Mouse (Mus musculus) spleen, embryonic (tissue): Measurements from ENCODE around the gene Kcnb1.

Experiments
- CTCF ChIA-PET: fragments of 350-600 bp; sonication (Branson Sonifier 250); formaldehyde crosslinking; loops from one replicate; lab custom pipeline; 2022; lab: Charles Lee

Kcnb1 gene

DNA sequence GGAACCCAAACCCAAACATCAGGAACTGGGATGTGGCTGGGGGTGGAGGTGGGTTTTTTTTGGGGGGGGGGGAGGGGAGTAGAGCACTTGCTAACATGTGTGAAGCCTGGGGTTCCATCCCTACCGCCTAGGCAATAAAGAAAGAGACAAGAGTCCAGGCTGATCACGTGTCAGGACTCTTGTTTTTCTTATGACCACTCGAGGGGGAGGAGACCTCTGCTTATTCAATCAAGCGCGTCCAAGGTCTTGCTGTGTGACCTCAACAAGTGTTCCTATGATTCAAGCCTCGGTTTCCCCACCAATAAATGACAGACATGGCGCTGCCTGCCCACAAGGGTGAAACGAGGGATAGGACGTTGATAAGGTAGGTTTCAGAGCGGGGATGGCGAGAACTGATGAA lies 103.9 kb downstream of the Kcnb1 start:
- CTCF ChIA-PET: no interaction called here

DNA sequence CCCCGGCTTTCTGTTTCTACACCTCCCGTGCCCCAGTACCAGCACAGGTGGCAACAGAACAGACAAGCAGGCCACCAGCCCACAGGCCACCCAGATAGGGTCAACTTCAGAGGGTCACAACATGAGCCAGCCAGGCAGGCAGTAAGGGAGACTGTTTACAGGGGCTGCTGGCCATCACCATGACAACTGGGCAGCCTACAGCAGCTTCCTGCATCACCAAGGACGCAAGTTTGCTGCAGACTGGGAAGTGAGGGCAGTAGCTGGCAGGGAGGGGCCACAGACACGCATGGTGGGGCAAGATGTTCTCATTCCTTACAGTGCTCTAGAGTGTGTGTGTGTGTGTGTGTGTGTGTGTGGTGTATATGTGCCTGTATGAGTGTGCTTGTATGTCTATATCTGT lies 108.3 kb downstream of the Kcnb1 start:
- CTCF ChIA-PET: interaction anchor here (0.6 to 1.2 kb wide), 2 partner anchors 81 to 140 kb away, joined by 3 to 4 read pairs; no protein-coding TSS in a partner anchor

DNA sequence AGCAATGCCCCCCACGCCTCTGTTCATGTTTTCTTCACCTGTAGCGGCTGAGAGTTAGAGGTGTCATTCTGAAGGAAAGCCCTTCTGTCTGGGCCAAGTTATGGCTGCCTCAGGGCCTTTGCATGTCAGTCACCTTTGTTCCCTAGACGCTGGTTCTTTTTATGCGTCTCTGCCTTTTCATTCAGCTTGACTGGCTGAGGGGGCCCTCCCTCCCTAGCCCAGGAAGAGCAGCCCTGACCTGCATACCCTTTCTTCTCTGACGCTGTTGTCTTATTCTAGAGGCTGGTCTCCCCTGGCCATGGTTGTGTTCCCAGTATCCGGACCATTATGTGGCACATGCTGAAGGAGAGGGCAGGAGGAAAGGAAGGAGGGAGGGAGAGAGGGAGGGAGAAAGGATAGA lies 108.8 kb downstream of the Kcnb1 start:
- CTCF ChIA-PET: interaction anchor here (0.6 kb wide), 1 partner anchor 81 kb away, joined by 3 read pairs; no protein-coding TSS in a partner anchor

DNA sequence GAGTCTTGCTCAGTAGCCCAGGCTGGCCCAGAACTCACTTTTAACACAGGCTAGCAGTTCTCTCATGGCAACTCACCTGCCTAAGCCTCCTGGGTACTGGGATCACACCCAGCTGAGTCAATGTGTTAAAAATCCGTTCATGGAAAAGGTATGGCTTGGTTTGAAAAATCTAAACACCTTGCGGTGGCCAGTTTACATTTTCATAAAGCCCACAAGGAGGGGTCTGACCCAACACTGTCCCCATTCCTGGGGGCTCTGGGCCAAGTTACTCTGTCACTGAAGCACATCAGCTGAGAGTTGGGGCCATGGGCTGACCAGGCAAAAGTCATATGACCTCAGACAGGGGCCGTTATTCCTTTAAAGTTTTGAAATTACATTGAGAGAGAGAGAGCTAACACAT lies 109.6 kb downstream of the Kcnb1 start:
- CTCF ChIA-PET: no interaction called here

DNA sequence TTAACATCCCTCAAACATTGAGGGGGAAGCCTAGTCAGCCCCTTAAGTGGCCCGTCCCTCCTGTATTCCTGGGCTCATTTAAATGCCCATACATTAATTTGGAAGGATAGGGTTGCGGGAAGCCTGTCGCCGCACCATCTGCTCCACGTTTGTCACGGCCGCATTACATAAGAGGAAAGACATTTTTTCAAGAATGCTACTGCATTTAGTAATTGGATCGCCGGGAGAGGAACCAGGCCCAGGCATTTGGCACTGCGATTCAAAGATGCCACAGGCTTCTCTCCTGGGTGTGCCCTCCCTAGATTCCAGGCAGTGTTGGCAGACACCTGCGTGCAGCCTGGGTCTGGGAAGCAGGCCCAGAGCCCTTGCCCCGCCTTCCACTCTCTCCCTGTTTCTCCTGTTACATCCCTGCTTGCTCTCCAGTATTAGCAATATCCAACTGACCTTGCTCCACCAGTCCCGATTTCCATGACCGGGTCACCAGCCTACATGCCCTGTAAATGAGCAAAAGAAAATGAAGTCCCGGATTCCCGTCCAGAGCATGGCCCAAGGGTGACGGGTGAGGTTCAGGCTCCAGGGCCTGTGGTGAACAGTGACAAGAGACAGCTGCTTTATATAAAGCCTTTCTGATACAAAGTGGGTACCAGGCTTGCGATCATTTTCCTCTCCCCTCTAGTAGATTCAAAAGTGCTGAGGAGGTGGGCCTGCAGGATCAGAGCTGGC lies 110.3 kb downstream of the Kcnb1 start:
- CTCF ChIA-PET: interaction anchor here (0.7 kb wide), 1 partner anchor 109 kb away, joined by 3 read pairs; no protein-coding TSS in a partner anchor

DNA sequence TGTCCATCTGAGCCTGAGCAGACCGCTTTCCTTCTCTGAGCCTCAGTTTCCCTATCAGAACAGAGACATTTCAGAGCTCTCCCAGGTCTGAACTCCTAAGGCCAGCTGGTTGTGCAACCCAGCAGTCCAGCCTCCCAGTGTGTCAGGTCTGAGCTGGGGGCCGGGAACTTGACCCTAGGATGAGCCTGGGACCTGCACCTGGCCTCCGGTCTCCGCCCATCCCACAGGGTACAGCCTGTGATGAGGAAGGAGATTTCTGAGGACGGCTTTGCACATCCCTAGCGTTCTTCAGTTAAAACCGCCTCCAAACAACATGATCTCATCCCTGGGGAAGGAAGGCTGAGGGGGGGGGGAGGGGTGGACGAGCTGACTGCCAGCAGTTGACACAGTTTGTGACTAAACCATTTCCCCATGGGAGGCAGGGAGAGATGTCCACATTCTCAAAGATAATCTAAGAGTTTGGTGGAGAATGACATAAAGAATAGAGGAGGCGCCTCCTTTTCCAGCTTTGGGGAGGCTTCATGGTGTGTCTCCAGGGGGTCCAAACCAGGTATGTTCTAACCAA lies 110.9 kb downstream of the Kcnb1 start:
- CTCF ChIA-PET: interaction anchor here (0.7 kb wide), 1 partner anchor 110 kb away, joined by 3 read pairs; no protein-coding TSS in a partner anchor

DNA sequence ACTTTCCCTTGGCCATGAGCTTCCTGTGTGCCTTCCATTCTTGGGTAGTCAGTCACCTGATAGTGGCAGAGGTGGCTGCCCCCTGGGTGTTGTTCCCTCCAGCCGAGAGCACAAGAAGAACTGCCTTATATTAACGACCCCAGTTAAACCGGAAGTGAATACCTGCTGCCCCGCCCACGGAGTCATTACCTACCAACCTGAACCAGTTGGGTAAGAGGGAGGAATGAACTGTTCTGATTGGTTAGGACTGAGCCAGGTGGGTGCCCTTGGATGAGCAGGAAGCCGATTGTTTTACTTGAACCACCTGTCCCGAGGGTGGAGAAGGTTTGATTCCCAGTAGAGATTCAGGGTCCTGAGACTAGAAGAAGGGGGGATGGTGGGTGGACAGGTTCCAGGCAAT lies 111.5 kb downstream of the Kcnb1 start:
- CTCF ChIA-PET: interaction anchor here (1.4 kb wide), 1 partner anchor 28 kb away, joined by 3 read pairs; no protein-coding TSS in a partner anchor

DNA sequence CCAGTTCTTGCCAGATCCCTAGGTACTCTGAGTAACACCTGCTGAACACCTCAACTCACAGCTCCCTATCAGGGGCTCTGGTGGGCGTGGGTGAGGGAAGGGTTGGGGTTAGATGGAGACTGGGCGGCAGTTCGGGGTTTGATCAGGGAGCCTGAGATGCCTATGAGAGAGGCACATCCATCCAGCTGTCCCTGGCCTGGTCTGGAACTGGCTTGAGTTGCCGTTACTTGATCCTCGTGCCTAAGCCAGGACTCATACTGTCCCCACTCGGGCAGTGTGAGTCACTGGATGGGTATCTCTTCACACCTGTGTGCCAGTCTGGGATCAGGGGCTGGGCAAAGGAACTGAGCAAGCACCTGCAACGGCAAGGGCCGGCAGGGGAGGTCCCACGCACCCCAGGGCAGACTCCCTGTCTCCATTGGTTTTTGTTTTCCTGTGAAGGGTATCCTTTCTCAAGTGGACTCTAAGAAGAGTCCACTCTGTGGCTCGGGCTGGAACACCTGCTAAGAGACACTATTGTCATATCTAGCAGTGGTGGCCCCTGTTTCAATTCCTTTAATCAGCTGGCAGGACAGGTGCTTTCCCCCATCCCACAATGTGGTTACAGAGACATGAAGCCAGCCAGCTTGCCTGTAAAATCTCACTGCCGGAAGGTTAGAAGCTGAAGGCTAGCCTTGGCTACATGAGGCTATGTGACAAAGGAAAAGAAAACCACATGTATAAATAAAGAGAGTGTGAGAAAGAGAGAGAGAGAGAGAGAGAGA lies 112.6 kb downstream of the Kcnb1 start:
- CTCF ChIA-PET: interaction anchor here (1.4 kb wide), 1 partner anchor 29 kb away, joined by 3 read pairs; no protein-coding TSS in a partner anchor

DNA sequence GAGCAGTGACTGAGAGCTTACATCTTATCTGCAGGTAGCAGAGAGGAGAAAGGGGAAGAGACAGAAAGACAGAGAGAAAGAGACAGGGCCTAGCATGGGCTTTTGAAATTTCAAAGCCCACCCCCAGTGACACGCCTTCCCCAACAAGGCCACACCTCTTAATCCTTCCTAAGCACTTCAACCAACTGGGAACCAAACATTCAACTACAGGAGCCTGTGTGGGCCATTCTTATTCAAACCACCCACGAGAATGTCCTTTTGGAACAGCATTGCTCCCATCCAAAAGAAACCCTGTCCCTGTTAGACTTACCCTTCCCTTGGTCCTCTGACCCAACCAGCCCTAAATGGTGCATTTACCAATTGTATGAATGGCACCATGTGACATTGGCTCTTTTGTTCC lies 113.2 kb downstream of the Kcnb1 start:
- CTCF ChIA-PET: no interaction called here

DNA sequence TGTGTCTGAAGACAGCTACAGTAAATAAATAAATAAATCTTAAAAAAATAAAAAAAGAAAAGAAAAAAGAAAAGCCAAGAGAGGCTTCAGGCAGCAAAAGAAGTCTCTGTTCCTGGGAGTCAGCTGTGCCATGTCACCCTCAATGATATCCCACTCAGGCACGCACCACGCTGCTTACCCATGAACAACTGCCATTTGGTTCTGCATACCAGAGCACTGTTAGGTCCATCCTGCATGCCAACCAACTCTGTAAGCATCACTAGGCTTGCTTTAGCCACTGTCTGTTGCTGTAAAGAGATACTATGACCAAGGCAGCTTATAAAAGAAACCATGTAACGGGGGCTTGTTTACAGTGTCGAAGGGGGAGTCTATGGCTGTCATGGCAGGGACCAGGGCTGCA lies 113.6 kb downstream of the Kcnb1 start:
- CTCF ChIA-PET: no interaction called here

DNA sequence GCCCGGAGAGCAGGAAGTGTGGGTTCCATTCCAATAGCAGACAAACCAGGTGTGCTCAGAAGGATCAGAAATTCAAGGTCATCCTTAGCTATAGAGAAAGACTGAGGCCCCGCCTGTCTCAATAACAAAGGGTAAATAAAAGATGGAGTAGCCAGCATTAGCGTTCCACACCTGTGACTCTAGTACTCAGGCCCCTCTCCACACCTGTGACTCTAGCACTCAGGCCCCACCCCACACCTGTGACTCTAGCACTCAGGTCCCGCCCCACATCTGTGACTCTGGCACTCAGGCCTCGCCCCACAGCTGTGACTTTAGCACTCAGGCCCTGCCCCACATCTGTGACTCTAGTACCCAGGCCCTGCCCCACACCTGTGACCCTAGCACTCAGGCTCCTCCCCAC lies 115.4 kb downstream of the Kcnb1 start:
- CTCF ChIA-PET: interaction anchor here (0.7 kb wide), 2 partner anchors 293 to 712 kb away, joined by 9 to 12 read pairs; no protein-coding TSS in a partner anchor

DNA sequence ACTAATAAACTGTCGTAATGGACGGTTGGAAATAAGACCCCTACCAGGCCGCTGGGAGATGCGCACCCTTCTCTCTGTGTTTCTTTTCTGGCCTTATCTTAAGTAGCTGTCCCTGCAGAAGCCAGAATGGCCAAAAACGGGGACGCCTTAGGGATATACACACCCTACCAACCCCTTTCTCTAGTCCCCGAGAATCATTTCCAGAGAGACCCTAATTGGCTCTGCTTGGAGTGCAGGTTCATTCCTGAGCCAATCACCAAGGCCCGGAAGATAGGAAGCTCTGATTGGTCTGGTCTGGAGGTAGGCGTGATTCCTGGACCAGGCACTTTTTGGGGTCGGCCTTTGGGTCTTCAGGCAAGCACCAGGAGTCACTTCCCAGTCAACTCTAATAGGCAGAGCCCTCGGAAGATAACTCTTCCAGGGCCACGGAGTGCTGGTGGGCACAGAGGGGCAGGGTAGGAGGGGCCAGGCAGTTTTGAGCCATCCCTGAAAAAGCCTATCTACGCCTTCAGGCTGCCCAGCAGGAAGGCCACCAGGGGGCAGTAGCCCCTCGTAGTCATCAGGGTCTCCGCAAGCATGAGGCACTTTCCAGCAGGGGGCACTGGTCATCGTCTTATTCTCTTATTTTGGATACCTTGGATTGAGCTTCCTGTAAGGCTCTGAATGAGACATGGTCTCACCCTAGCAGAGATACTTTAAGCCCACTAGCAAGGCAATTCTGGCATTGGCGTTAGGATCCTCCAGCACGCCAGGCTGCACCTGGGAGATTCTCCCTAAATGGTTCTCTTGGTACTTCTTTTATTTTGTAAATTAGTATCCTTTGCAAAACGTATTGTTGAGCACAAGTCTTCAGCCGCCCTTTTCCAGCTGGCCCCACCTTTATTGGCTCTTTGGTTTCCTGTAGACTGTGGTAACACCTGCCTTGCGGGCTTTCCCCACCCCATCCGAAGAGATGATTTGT lies 118.0 kb downstream of the Kcnb1 start:
- CTCF ChIA-PET: interaction anchor here (0.6 to 1.9 kb wide), 8 partner anchors 24 to 1232 kb away, joined by 3 to 11 read pairs (median 4); no protein-coding TSS in a partner anchor

DNA sequence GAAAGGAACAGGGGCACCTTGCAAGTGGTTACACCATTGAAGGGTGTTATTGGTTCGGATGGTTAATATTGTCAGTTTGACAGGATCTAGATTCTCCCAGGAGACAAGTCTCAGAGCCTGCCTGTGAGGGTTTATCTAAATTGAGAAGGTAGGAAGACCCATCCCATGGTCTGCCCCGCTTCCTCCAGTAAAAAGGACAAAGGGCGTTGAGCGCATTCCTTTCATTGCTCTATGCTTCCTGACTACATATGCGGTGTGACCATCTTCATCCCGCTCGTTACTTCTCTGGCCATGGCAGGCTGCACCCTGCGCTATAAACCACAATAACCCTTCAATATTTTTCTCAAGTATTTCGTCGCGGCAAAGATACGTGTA lies 118.7 kb downstream of the Kcnb1 start:
- CTCF ChIA-PET: interaction anchor here (0.8 to 1.9 kb wide), 3 partner anchors 148 to 1231 kb away, joined by 3 to 11 read pairs (median 6); no protein-coding TSS in a partner anchor

DNA sequence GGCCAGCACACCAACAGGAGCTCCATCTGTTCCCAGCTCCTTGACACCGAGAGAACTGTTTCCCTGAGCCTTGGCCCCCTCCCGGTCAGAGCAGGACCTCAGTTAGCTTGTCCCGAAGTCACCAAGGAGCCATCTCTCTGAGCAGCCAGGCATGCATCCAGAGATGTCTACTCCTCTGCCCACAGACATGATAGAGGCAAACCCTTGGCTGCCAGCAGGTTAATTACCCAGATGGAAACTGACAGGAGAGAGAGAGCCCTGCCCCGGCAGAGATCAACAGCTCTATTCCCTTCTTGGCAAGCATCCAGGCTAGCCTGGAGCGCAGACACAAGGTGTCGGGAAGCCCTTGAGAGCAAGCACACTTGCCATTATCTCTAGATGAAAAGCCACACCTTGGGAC lies 119.6 kb downstream of the Kcnb1 start:
- CTCF ChIA-PET: interaction anchor here (0.7 kb wide), 1 partner anchor 146 kb away, joined by 3 read pairs; no protein-coding TSS in a partner anchor

DNA sequence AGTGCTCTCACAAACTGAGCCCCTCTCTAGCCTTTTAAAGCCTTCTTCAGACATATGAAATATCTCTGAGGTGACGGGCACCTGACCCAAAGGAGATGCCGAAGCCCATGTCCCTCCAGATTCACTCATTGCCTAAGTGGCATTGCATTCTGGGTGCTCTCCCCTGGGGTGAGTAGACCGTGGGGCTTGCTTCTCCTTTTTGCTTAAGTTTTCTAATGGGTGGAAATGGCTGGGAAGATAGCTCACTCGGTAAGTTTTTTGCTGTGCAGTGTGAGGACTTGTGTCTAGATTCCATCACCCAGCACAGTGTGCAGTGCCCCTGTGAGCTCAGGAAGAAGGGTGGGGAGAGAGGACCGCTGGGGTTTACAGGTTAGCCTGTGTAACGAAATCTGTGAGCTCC lies 122.4 kb downstream of the Kcnb1 start:
- CTCF ChIA-PET: interaction anchor here (0.7 to 0.9 kb wide), 2 partner anchors 137 to 151 kb away, joined by 5 to 11 read pairs; no protein-coding TSS in a partner anchor

DNA sequence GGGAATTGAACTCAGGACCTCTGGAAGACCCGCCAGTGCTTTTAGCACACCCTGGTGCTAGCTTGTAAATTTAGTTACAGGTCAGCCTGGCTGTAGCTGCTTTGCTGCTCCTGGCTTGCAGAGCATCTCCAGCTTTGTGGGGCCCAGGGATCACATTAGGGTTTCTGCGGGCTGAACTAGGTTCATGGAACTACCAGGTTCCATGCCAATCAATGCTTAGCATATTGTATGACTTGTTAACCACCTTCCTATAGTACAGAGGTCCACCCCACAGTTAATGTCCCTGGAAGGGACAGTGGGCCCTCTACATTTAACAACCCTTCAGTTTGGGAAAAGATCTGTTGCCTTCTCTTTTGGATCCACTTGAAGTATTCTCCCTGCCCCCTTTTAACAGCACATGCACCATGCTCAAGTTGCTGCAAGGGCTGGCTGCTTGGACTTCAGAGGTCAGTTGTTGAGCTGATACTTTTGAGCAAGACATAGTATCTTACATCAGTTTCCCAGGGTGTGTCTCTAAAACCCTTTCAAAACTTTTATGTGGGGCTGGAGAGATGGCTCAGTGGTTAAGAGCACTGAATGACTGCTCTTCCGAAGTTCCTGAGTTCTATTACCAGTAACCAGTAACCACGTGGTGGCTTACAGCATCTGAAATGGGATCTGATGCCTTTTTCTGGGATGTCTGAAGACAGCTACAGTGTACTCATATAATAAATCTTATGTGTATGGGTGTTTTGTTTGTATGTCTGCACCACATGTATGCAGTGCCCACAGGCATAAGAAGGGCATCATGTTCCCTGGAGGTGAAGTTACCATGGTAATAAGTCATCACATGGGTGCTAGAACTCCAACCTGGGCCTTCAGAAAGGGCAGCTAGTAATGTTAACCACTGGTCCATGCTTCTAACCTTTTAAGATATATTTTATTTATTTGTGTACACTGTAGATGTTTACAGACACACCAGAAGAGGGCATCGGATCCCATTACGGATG lies 123.1 kb downstream of the Kcnb1 start:
- CTCF ChIA-PET: interaction anchor here (0.7 to 0.9 kb wide), 2 partner anchors 138 to 152 kb away, joined by 5 to 11 read pairs; no protein-coding TSS in a partner anchor

DNA sequence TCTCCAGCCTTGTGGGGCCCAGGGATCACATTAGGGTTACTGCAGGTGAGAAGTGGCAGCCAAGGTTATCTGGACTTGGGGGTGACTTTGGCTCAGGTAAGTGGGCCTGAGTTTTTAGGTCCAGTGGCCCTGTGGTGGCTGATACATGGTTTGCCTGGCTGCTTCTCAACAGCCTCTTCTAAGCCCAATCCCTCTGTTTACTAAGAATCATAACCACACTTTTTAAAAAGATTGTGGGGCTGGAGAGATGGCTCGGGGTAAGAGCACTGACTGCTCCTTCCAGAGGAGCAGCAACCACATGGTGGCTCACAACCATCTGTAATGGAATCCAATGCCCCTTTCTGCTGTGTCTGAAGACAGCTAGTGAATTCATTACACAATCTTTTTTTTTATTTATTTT lies 123.9 kb downstream of the Kcnb1 start:
- CTCF ChIA-PET: no interaction called here

DNA sequence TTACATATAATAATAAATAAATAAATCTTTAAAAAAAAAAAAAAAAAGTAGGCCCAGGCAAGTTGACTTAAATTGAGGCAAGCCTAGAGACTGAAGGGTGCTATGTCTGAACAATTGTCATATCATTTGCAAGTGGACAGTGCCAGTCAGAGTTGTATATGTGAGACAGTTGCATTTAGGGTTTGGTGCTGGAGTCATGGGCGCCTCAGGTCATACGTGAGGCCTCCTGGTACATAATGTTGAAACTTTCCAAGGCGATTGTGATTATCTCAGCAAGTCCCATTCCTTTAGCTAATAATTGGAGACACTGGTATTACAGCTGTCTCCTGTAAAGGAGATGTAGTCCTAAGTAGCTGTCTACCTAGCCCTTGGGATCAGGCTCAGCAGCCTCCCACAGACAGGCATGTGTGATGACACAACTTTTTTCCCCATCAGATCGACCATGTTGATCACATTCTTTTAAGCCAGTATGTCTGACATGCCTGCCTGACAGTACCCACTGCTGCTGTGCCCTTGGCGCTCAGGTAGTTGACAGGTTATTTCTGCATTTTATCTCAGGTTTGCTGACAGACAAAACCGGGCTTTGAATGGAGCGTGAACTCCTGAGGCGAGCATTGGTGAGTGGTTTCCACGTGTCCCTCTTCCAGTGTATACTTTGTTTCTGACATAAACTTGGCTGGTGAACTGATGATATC lies 125.2 kb downstream of the Kcnb1 start:
- CTCF ChIA-PET: interaction anchor here (0.6 kb wide), 2 partner anchors 155 to 352 kb away, joined by 3 read pairs; no protein-coding TSS in a partner anchor
